In genomic region chr8:126847664-126848353, GRCm38 (mm10) we compare ENCODE assay signal across 9 mouse cellular contexts.
DNase-seq lines count a peak whose midpoint lies in the region; ATAC-seq and TF ChIP-seq lines count a peak whose summit lies in the region.
"Had no signal": no experiment of that assay in that cellular context is flagged by ENCODE, and none has a peak within 500 bp of the region (broad histone marks: within the 10 kb centered on the region; RNA-seq: fewer than 3 reads in every experiment).

No protein-coding gene starts in this region.

- WGBS in kidney, embryonic 15.5 days: 58% methylated on average over 8 of the region's 8 CpGs
- WGBS in embryonic facial prominence, embryonic 11.5 days: 57% methylated on average over 8 of the region's 8 CpGs
- 37% methylated on average over 8 of the region's 8 CpGs for WGBS in lung, postnatal 0 days
- WGBS in hindbrain, embryonic 11.5 days: 72% methylated on average over 8 of the region's 8 CpGs

- no peak overlapping the region for H3K4me3 ChIP-seq in kidney, embryonic 15.5 days (replicated peaks)
- H3K4me3 ChIP-seq in embryonic facial prominence, embryonic 11.5 days (ENCODE audit: low read depth, low read length): no peak overlapping the region
- no peak overlapping the region for H3K4me3 ChIP-seq in lung, postnatal 0 days (ENCODE audit: low read depth, low read length)
- H3K4me3 ChIP-seq in hindbrain, embryonic 11.5 days (ENCODE audit: low read depth, low read length): no peak overlapping the region
- H3K4me3 ChIP-seq: hindbrain, embryonic 15.5 days had no signal

- peak; percentile 84 for TF ChIP-seq EP300 in lung, postnatal 0 days (IDR thresholded peaks at IDR 0.05)

- no peak overlapping the region for H3K9ac ChIP-seq in kidney, embryonic 15.5 days
- no peak overlapping the region for H3K9ac ChIP-seq in embryonic facial prominence, embryonic 11.5 days (replicated peaks; ENCODE audit: low read length)
- H3K9ac ChIP-seq in lung, postnatal 0 days (replicated peaks; ENCODE audit: low read depth): no peak overlapping the region
- H3K9ac ChIP-seq in hindbrain, embryonic 11.5 days (ENCODE audit: low read depth, low read length): no peak overlapping the region
- H3K9ac ChIP-seq: hindbrain, embryonic 15.5 days had no signal

- H3K4me2 ChIP-seq in kidney, embryonic 15.5 days: no peak overlapping the region
- H3K4me2 ChIP-seq in embryonic facial prominence, embryonic 11.5 days (ENCODE audit: low read depth, low read length): no peak overlapping the region
- no peak overlapping the region for H3K4me2 ChIP-seq in lung, postnatal 0 days (replicated peaks; ENCODE audit: low read depth, low read length)
- no peak overlapping the region for H3K4me2 ChIP-seq in hindbrain, embryonic 11.5 days (replicated peaks; ENCODE audit: low read depth, low read length)
- H3K4me2 ChIP-seq: hindbrain, embryonic 15.5 days had no signal

- H3K4me1 ChIP-seq in kidney, embryonic 15.5 days: peaks cover 29% of the 10 kb centered on the region
- no peaks in the 10 kb centered on the region for H3K4me1 ChIP-seq in embryonic facial prominence, embryonic 11.5 days (ENCODE audit: control insufficient read depth, insufficient read depth, low read length)
- H3K4me1 ChIP-seq in lung, postnatal 0 days (ENCODE audit: insufficient read depth, low read depth, low read length): peaks cover 40% of the 10 kb centered on the region; the same call in 1 of the 2 replicates
- no peaks in the 10 kb centered on the region for H3K4me1 ChIP-seq in hindbrain, embryonic 11.5 days (replicated peaks; ENCODE audit: control insufficient read depth, insufficient read depth, low read length)
- H3K4me1 ChIP-seq: hindbrain, embryonic 15.5 days had no signal

- H3K36me3 ChIP-seq in kidney, embryonic 15.5 days: no peaks in the 10 kb centered on the region
- H3K36me3 ChIP-seq in embryonic facial prominence, embryonic 11.5 days (replicated peaks; ENCODE audit: control insufficient read depth, insufficient read depth, low read depth, low read length): no peaks in the 10 kb centered on the region
- no peaks in the 10 kb centered on the region for H3K36me3 ChIP-seq in lung, postnatal 0 days (ENCODE audit: insufficient read depth, low read length)
- no peaks in the 10 kb centered on the region for H3K36me3 ChIP-seq in hindbrain, embryonic 11.5 days (ENCODE audit: control insufficient read depth, insufficient read depth, low read length)
- H3K36me3 ChIP-seq: hindbrain, embryonic 15.5 days had no signal

- H3K27me3 ChIP-seq in kidney, embryonic 15.5 days: no peaks in the 10 kb centered on the region
- H3K27me3 ChIP-seq in embryonic facial prominence, embryonic 11.5 days (ENCODE audit: control insufficient read depth, insufficient read depth, low read length): no peaks in the 10 kb centered on the region
- no peaks in the 10 kb centered on the region for H3K27me3 ChIP-seq in lung, postnatal 0 days (replicated peaks; ENCODE audit: insufficient read depth, low read length)
- no peaks in the 10 kb centered on the region for H3K27me3 ChIP-seq in hindbrain, embryonic 11.5 days (ENCODE audit: control insufficient read depth, insufficient read depth, low read length)
- H3K27me3 ChIP-seq: hindbrain, embryonic 15.5 days had no signal

- peak; percentile 40 for DNase-seq in kidney, adult 9 months
- no peak for DNase-seq in embryonic facial prominence, embryonic 11.5 days (ENCODE audit: low spot score)
- peak; percentile 53 for DNase-seq in lung, postnatal 0 days (ENCODE audit: low spot score)
- DNase-seq in thymus, postnatal 0 days (ENCODE audit: low spot score): peak; percentile 99
- no peak for DNase-seq in right cerebral cortex, postnatal 36 days (ENCODE audit: low spot score in 2 of 2)
- no peak for DNase-seq in hindbrain, embryonic 11.5 days (ENCODE audit: low spot score)

- TF ChIP-seq CTCF in lung, postnatal 0 days (IDR thresholded peaks at IDR 0.05): no peak

- no peak for ATAC-seq in kidney, embryonic 15.5 days (replicated peaks; ENCODE audit: low FRiP score)
- ATAC-seq in embryonic facial prominence, embryonic 11.5 days (replicated peaks; ENCODE audit: insufficient number of reproducible peaks, low FRiP score, low TSS enrichment, low read depth): peak; percentile 22; the same call in 1 of the 2 replicates
- ATAC-seq in lung, postnatal 0 days: peak; percentile 5; the same call in 1 of the 2 replicates
- no peak for ATAC-seq in frontal cortex, adult (ENCODE audit: low TSS enrichment)
- no peak for ATAC-seq in hindbrain, embryonic 11.5 days (ENCODE audit: low FRiP score)

- H3K27ac ChIP-seq in kidney, embryonic 15.5 days: no peak overlapping the region; the same call in 1 of the 2 replicates
- H3K27ac ChIP-seq in embryonic facial prominence, embryonic 11.5 days (replicated peaks; ENCODE audit: low read depth, low read length): no peak overlapping the region
- H3K27ac ChIP-seq in lung, postnatal 0 days (ENCODE audit: low read length): peak overlapping the region; percentile 38; the same call in 1 of the 2 replicates
- no peak overlapping the region for H3K27ac ChIP-seq in hindbrain, embryonic 11.5 days (ENCODE audit: low read depth, low read length)
- H3K27ac ChIP-seq: hindbrain, embryonic 15.5 days had no signal

- no peaks in the 10 kb centered on the region for H3K9me3 ChIP-seq in kidney, embryonic 15.5 days (replicated peaks)
- H3K9me3 ChIP-seq in embryonic facial prominence, embryonic 11.5 days (replicated peaks; ENCODE audit: control insufficient read depth, low read length): no peaks in the 10 kb centered on the region
- no peaks in the 10 kb centered on the region for H3K9me3 ChIP-seq in lung, postnatal 0 days (ENCODE audit: low read length)
- H3K9me3 ChIP-seq in hindbrain, embryonic 11.5 days (ENCODE audit: control insufficient read depth, low read length): no peaks in the 10 kb centered on the region
- H3K9me3 ChIP-seq: hindbrain, embryonic 15.5 days had no signal

Comparison
In these comparisons a context has a peak if more than half of its experiments do, and no peak if none do; other contexts are left out.
1. DNase-seq: peak in kidney, adult 9 months (single experiment), lung, postnatal 0 days (single experiment) and thymus, postnatal 0 days (single experiment); none in embryonic facial prominence, embryonic 11.5 days (single experiment), right cerebral cortex, postnatal 36 days (0 of 2) and hindbrain, embryonic 11.5 days (single experiment).
2. ATAC-seq: peak in embryonic facial prominence, embryonic 11.5 days (single experiment) and lung, postnatal 0 days (single experiment); none in kidney, embryonic 15.5 days (single experiment), frontal cortex, adult (single experiment) and hindbrain, embryonic 11.5 days (single experiment).